Comparison of ENCODE assay signal across 22 mouse cellular contexts in the genomic region with DNA sequence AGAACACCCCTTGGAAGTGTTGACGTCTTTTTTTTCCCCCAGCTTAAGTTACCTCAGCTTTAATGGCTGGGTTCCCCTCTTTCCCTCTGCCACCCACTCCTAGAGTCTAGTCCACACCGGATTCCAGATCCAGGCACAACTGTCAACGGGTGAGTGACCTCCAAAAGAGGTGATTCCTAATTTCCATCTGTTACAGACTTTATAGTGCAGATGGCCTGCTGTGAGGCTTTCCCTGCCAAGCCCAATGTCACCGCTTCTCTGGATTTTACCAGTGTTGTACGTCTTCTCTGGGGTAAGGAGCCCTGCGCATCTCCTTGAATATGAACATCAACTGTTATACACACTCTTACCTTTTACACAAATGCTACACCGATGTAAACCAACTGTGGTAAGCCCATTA. TPM values are rescaled to one million over a fixed set of nuclear protein-coding genes. Genes with fewer than 3 reads are reported as not detected.
DNase-seq lines count a peak whose midpoint lies in the region; ATAC-seq and TF ChIP-seq lines count a peak whose summit lies in the region.
"Had no signal": no experiment of that assay in that cellular context is flagged by ENCODE, and none has a peak within 500 bp of the region (broad histone marks: within the 10 kb centered on the region; RNA-seq: fewer than 3 reads in every experiment).

No protein-coding gene starts in this region.

- H3K9me3 ChIP-seq in liver, postnatal 0 days (ENCODE audit: low read length), result no peaks in the 10 kb centered on the region
- no peaks in the 10 kb centered on the region for H3K9me3 ChIP-seq in stomach, postnatal 0 days (ENCODE audit: control insufficient read depth, low read length)
- H3K9me3 ChIP-seq: forebrain, embryonic 10.5 days; forebrain, embryonic 13.5 days; hindbrain, embryonic 12.5 days; hindbrain, embryonic 15.5 days had no signal

- no peak for TF ChIP-seq CTCF in cerebellum, adult 2 months (IDR thresholded peaks at IDR 0.05; ENCODE audit: borderline replicate concordance, insufficient read depth, low read depth, low read length)
- no peak for TF ChIP-seq CTCF in liver, postnatal 0 days (IDR thresholded peaks at IDR 0.05; ENCODE audit: low read depth)
- TF ChIP-seq CTCF in stomach, postnatal 0 days (IDR thresholded peaks at IDR 0.05; ENCODE audit: low read depth), result no peak

- peaks cover 21% of the 10 kb centered on the region for H3K4me1 ChIP-seq in cerebellum, adult 2 months (ENCODE audit: control insufficient read depth, insufficient read depth, low read length)
- 0 out of 2 replicates have a peak, but pooled peaks cover under 1% of the 10 kb centered on the region for H3K4me1 ChIP-seq in liver, postnatal 0 days (ENCODE audit: insufficient read depth)
- no peaks in the 10 kb centered on the region for H3K4me1 ChIP-seq in stomach, postnatal 0 days (replicated peaks; ENCODE audit: control insufficient read depth, insufficient read depth)
- H3K4me1 ChIP-seq: hindbrain, embryonic 12.5 days had no signal

- peak; percentile 20 to 24 for DNase-seq in cerebellum, adult 2 months
- no peak for DNase-seq in cerebellum, adult 11 months
- peak; percentile 6 for DNase-seq in liver, postnatal 0 days
- no peak for DNase-seq in liver
- DNase-seq in stomach, postnatal 0 days (ENCODE audit: low spot score), result no peak
- no peak for DNase-seq in gastrocnemius, adult 18-20 months (ENCODE audit: low spot score)
- DNase-seq: adrenal gland, postnatal 10 days; adrenal gland, postnatal 36 days; cerebellum, adult 9-10 months; gastrocnemius, adult 2 months; gastrocnemius, postnatal 14 days; heart, adult 11 months had no signal

- no peak overlapping the region for H3K27ac ChIP-seq in cerebellum, adult 2 months (ENCODE audit: insufficient read depth, low read length)
- H3K27ac ChIP-seq in liver, postnatal 0 days (ENCODE audit: low read depth), result no peak overlapping the region
- H3K27ac ChIP-seq in stomach, postnatal 0 days (replicated peaks), result 0 out of 2 replicates have a peak overlapping the region, but pooled peaks have one; percentile 24
- H3K27ac ChIP-seq: forebrain, embryonic 10.5 days; forebrain, embryonic 13.5 days; gastrocnemius, adult 2 months; hindbrain, embryonic 12.5 days; hindbrain, embryonic 15.5 days had no signal

- no peak overlapping the region for H3K4me3 ChIP-seq in cerebellum, adult 2 months (replicated peaks; ENCODE audit: insufficient read depth, low read depth, low read length)
- no peak overlapping the region for H3K4me3 ChIP-seq in liver, postnatal 0 days (ENCODE audit: low read depth, low read length)
- H3K4me3 ChIP-seq in stomach, postnatal 0 days (ENCODE audit: low read depth, low read length), result no peak overlapping the region
- H3K4me3 ChIP-seq: forebrain, embryonic 10.5 days; forebrain, embryonic 13.5 days; gastrocnemius, adult 2 months; hindbrain, embryonic 12.5 days; hindbrain, embryonic 15.5 days had no signal

- 32% methylated on average over 7 of the region's 7 CpGs for WGBS in cerebellum, adult 2 months
- WGBS in liver, postnatal 0 days (ENCODE audit: insufficient replicate concordance), result 81% methylated on average over 7 of the region's 7 CpGs
- WGBS in stomach, postnatal 0 days, result 74% methylated on average over 7 of the region's 7 CpGs

- TF ChIP-seq EP300 in liver, postnatal 0 days (IDR thresholded peaks at IDR 0.05; ENCODE audit: low read depth), result no peak
- TF ChIP-seq EP300 in stomach, postnatal 0 days (optimal IDR thresholded peaks at IDR 0.05), result no peak

- no peak for TF ChIP-seq POLR2A in cerebellum, adult 2 months (IDR thresholded peaks at IDR 0.05; ENCODE audit: borderline replicate concordance, insufficient read depth, low read length)

- no peak overlapping the region for H3K9ac ChIP-seq in liver, postnatal 0 days (replicated peaks)
- no peak overlapping the region for H3K9ac ChIP-seq in stomach, postnatal 0 days (ENCODE audit: low read length)
- H3K9ac ChIP-seq: forebrain, embryonic 13.5 days; hindbrain, embryonic 12.5 days; hindbrain, embryonic 15.5 days had no signal

- H3K36me3 ChIP-seq in liver, postnatal 0 days (replicated peaks; ENCODE audit: insufficient read depth, low read length), result no peaks in the 10 kb centered on the region; the same call in 1 of the 2 replicates
- H3K36me3 ChIP-seq in stomach, postnatal 0 days (ENCODE audit: control insufficient read depth, insufficient read depth, low read length), result no peaks in the 10 kb centered on the region

- no peak overlapping the region for H3K4me2 ChIP-seq in liver, postnatal 0 days (ENCODE audit: low read depth, low read length)
- no peak overlapping the region for H3K4me2 ChIP-seq in stomach, postnatal 0 days (replicated peaks; ENCODE audit: low read depth)
- H3K4me2 ChIP-seq: forebrain, embryonic 13.5 days; heart, embryonic 11.5 days; hindbrain, embryonic 12.5 days; hindbrain, embryonic 15.5 days had no signal

- no peak for ATAC-seq in liver, postnatal 0 days
- no peak for ATAC-seq in stomach, postnatal 0 days (ENCODE audit: low FRiP score, low TSS enrichment)
- ATAC-seq: forebrain, embryonic 13.5 days; forebrain, embryonic 16.5 days; intestine, postnatal 0 days; Patski had no signal

- no peaks in the 10 kb centered on the region for H3K27me3 ChIP-seq in cerebellum, adult 2 months (ENCODE audit: control insufficient read depth, insufficient read depth, low read length)
- peaks cover 19% of the 10 kb centered on the region for H3K27me3 ChIP-seq in liver, postnatal 0 days (ENCODE audit: insufficient read depth, low read length)
- no peaks in the 10 kb centered on the region for H3K27me3 ChIP-seq in stomach, postnatal 0 days (ENCODE audit: control insufficient read depth, insufficient read depth, low read length)
- H3K27me3 ChIP-seq: forebrain, embryonic 13.5 days; hindbrain, embryonic 12.5 days; hindbrain, embryonic 15.5 days; Patski had no signal

RNA-seq across cellular contexts. Expression of a gene that starts 4.5 kb away (rescaled TPM):
- polyA plus RNA-seq in cerebellum, adult 2 months (2012; rRNA removed), result 14.6 and 16.1 TPM in 2 replicates
- 0.19 and 0.21 TPM in 2 replicates for polyA plus RNA-seq in liver, postnatal 0 days (2015; fragmentation: Nextera tagmentation; extraction: Ambion mirVana)
- 0.16 and 0.18 TPM in 2 replicates for polyA plus RNA-seq in stomach, postnatal 0 days (2015; fragmentation: Nextera tagmentation; extraction: Ambion mirVana)
- under 1 TPM; 0.26 to 0.43 TPM for total RNA-seq in gastrocnemius, adult 18-20 months (2021)
- polyA plus RNA-seq: heart, embryonic 14.5 days; heart, postnatal 0 days had no signal

Comparison
In these comparisons a context has a peak if more than half of its experiments do, and no peak if none do; other contexts are left out.
1. DNase-seq: peak in cerebellum, adult 2 months (2 of 2) and liver, postnatal 0 days (single experiment); none in cerebellum, adult 11 months (single experiment), liver (single experiment), stomach, postnatal 0 days (single experiment) and gastrocnemius, adult 18-20 months (single experiment).
2. RNA of a gene that starts 4.5 kb away (polyA plus RNA-seq): 14.6 to 16.1 TPM in cerebellum, adult 2 months; 0.19 to 0.21 TPM in liver, postnatal 0 days and 0.16 to 0.18 TPM in stomach, postnatal 0 days; every median in the first group is over 10 times any median in the second.